Mouse (Mus musculus) neural tube, embryonic 13.5 days (tissue): Measurements from ENCODE around the gene Atp5f1. TPM values are rescaled to one million over a fixed set of nuclear protein-coding genes. Genes with fewer than 3 reads are reported as not detected.

Experiments used
- ATAC-seq: fragments of 200-750 bp; cut with Nextera tagmentation; 2 replicates; pipeline ENCODE4 v1.8.0; 2017; ENCODE audit warnings: low read depth, mild to moderate bottlenecking, moderate TSS enrichment, moderate library complexity
- H3K27ac ChIP-seq: fragments of 300-500 bp; sonication (generic); replicated peaks from 2 replicates; pipeline ENCODE4 v1.5.1; 2015; ENCODE audit warnings: moderate library complexity, mild to moderate bottlenecking, inconsistent platforms
- H3K27me3 ChIP-seq: fragments of 300-500 bp; sonication (generic); 2 replicates; pipeline ENCODE4 v1.6.1; 2015; ENCODE audit warnings: mild to moderate bottlenecking, inconsistent platforms
- H3K36me3 ChIP-seq: fragments of 300-500 bp; sonication (generic); 2 replicates; pipeline ENCODE4 v1.6.1; 2015; ENCODE audit warnings: mild to moderate bottlenecking, inconsistent platforms
- H3K4me1 ChIP-seq: fragments of 300-500 bp; sonication (generic); replicated peaks from 2 replicates; pipeline ENCODE4 v1.6.1; 2015; ENCODE audit warnings: inconsistent platforms
- H3K4me2 ChIP-seq: fragments of 300-500 bp; sonication (generic); 2 replicates; pipeline ENCODE4 v1.6.1; 2015; ENCODE audit warnings: inconsistent platforms, mild to moderate bottlenecking, moderate library complexity
- H3K4me3 ChIP-seq: fragments of 300-500 bp; sonication (generic); 2 replicates; pipeline ENCODE4 v1.5.1; 2015; ENCODE audit warnings: mild to moderate bottlenecking, inconsistent platforms
- H3K9ac ChIP-seq: fragments of 300-500 bp; sonication (generic); 2 replicates; pipeline ENCODE4 v1.6.1; 2015; ENCODE audit warnings: moderate library complexity, mild to moderate bottlenecking, inconsistent platforms
- H3K9me3 ChIP-seq: fragments of 300-500 bp; sonication (generic); 2 replicates; pipeline ENCODE4 v1.6.1; 2016; ENCODE audit warnings: inconsistent platforms
- WGBS: fragments of 180-500 bp; shearing (Covaris S2); methylation state at CpG from one replicate; pipeline ENCODE4 v1.1.7; 2015; 5-methylcytosine and 5-hydroxymethylcytosine counted together
- polyA plus RNA-seq: library from polyadenylated mRNA; unstranded; fragments of >200 nt; fragmentation: Nextera tagmentation; extraction: Ambion mirVana; gene quantifications from 2 replicates; pipeline ENCODE4 v1.2.1, GENCODE M21; 2015

Atp5f1 gene
- polyA plus RNA-seq, 1 experiment from 2014 or later: 612 TPM

- Histone ChIP-seq H3K4me3 (peak overlapping the region; percentile 57), H3K9ac (peak overlapping the region; percentile 92), H3K27ac (peak overlapping the region; percentile 85), H3K9me3 (no peaks in the 10 kb centered on the region), H3K4me2 (peak overlapping the region; percentile 77), H3K27me3 (no peaks in the 10 kb centered on the region), H3K4me1 (peaks cover 39% of the 10 kb centered on the region), H3K36me3 (peaks cover 50% of the 10 kb centered on the region)
- under 1% methylated on average over 18 of the region's 26 CpGs for WGBS
- no peak; the same call in none of the 2 replicates for ATAC-seq
These were observed 314 bp downstream of the Atp5f1 start for GRCm38 (mm10) chr3:105959585-105959984.

GRCm38 (mm10) chr3:105958974-105959580 is 822 bp downstream of the Atp5f1 start, which contains the start of gene Wdr77:
Wdr77 (plus strand) TSS chr3:105959369.
- peak within 1 kb of the TSS; percentile 57 for H3K4me3 ChIP-seq
- peaks cover 49% of the 10 kb centered on the region for H3K36me3 ChIP-seq
- peak; percentile 98 for ATAC-seq
- under 1% methylated on average over 52 of the region's 52 CpGs for WGBS
- peaks cover 39% of the 10 kb centered on the region for H3K4me1 ChIP-seq
- H3K9me3 ChIP-seq: no peaks in the 10 kb centered on the region
- H3K9ac ChIP-seq: peak within 1 kb of the TSS; percentile 92
- H3K4me2 ChIP-seq: peak within 1 kb of the TSS; percentile 83
- peak within 1 kb of the TSS; percentile 90 for H3K27ac ChIP-seq
- H3K27me3 ChIP-seq: no peaks in the 10 kb centered on the region

GRCm38 (mm10) chr3:105958204-105958603 is 1.7 kb downstream of the Atp5f1 start:
- H3K4me2 ChIP-seq: peak overlapping the region; percentile 83
- peak overlapping the region; percentile 57 for H3K4me3 ChIP-seq
- no peaks in the 10 kb centered on the region for H3K27me3 ChIP-seq
- peak overlapping the region; percentile 91 for H3K9ac ChIP-seq
- WGBS: 47% methylated on average over 5 of the region's 5 CpGs
- no peaks in the 10 kb centered on the region for H3K9me3 ChIP-seq
- peaks cover 46% of the 10 kb centered on the region for H3K36me3 ChIP-seq
- peaks cover 39% of the 10 kb centered on the region for H3K4me1 ChIP-seq
- peak overlapping the region; percentile 90; the same call in 1 of the 2 replicates for H3K27ac ChIP-seq
- no peak for ATAC-seq

GRCm38 (mm10) chr3:105957235-105957634 is 2.7 kb downstream of the Atp5f1 start:
- 93% methylated on average over 1 of the region's 1 CpGs for WGBS
- peak overlapping the region; percentile 43; the same call in 1 of the 2 replicates for H3K9ac ChIP-seq
- no peak for ATAC-seq
- H3K9me3 ChIP-seq: no peaks in the 10 kb centered on the region
- no peak overlapping the region for H3K27ac ChIP-seq
- 0 out of 2 replicates have a peak overlapping the region, but pooled peaks have one; percentile 57 for H3K4me3 ChIP-seq
- peaks cover 39% of the 10 kb centered on the region for H3K4me1 ChIP-seq
- H3K36me3 ChIP-seq: peaks cover 46% of the 10 kb centered on the region
- H3K4me2 ChIP-seq: peak overlapping the region; percentile 83
- H3K27me3 ChIP-seq: no peaks in the 10 kb centered on the region

- peaks cover 80% of the 10 kb centered on the region for H3K36me3 ChIP-seq
- no peak for ATAC-seq
- no peak overlapping the region for H3K4me2 ChIP-seq
- no peak overlapping the region for H3K27ac ChIP-seq
- H3K4me3 ChIP-seq: no peak overlapping the region
- H3K4me1 ChIP-seq: peaks cover 2% of the 10 kb centered on the region; the same call in 1 of the 2 replicates
- WGBS: 98% methylated on average over 7 of the region's 7 CpGs
- H3K9me3 ChIP-seq: no peaks in the 10 kb centered on the region
- no peak overlapping the region for H3K9ac ChIP-seq
- no peaks in the 10 kb centered on the region for H3K27me3 ChIP-seq
These were observed 8.6 kb downstream of the Atp5f1 start for GRCm38 (mm10) chr3:105951348-105951747.

GRCm38 (mm10) chr3:105936111-105936510 is 23.8 kb downstream of the Atp5f1 start:
- H3K9me3 ChIP-seq: no peaks in the 10 kb centered on the region
- no peaks in the 10 kb centered on the region for H3K4me1 ChIP-seq
- H3K27me3 ChIP-seq: no peaks in the 10 kb centered on the region
- no peak overlapping the region for H3K4me3 ChIP-seq
- H3K27ac ChIP-seq: no peak overlapping the region
- no peak overlapping the region for H3K9ac ChIP-seq
- 89% methylated on average over 4 of the region's 4 CpGs for WGBS
- ATAC-seq: no peak
- peaks cover 27% of the 10 kb centered on the region for H3K36me3 ChIP-seq
- no peak overlapping the region for H3K4me2 ChIP-seq

GRCm38 (mm10) chr3:105935033-105935432 is 24.9 kb downstream of the Atp5f1 start:
- no peaks in the 10 kb centered on the region for H3K9me3 ChIP-seq
- H3K4me3 ChIP-seq: no peak overlapping the region
- H3K27ac ChIP-seq: no peak overlapping the region
- H3K27me3 ChIP-seq: no peaks in the 10 kb centered on the region
- H3K4me2 ChIP-seq: no peak overlapping the region
- H3K4me1 ChIP-seq: no peaks in the 10 kb centered on the region
- no peak overlapping the region for H3K9ac ChIP-seq
- peaks cover 17% of the 10 kb centered on the region for H3K36me3 ChIP-seq
- no peak for ATAC-seq
- WGBS: 84% methylated on average over 5 of the region's 5 CpGs

GRCm38 (mm10) chr3:105933926-105934325 is 26.0 kb downstream of the Atp5f1 start:
- 93% methylated on average over 6 of the region's 6 CpGs for WGBS
- Histone ChIP-seq H3K4me3 (no peak overlapping the region), H3K27ac (no peak overlapping the region)

GRCm38 (mm10) chr3:105932240-105933071 is 27.4 kb downstream of the Atp5f1 start, which contains the start of gene I830077J02Rik:
I830077J02Rik (minus strand) TSS chr3:105932664.
- no peak within 1 kb of the TSS for H3K4me2 ChIP-seq
- ATAC-seq: no peak
- H3K27ac ChIP-seq: no peak within 1 kb of the TSS
- H3K9me3 ChIP-seq: no peaks in the 10 kb centered on the region
- WGBS: 90% methylated on average over 8 of the region's 8 CpGs
- H3K4me1 ChIP-seq: no peaks in the 10 kb centered on the region
- H3K4me3 ChIP-seq: no peak within 1 kb of the TSS
- H3K27me3 ChIP-seq: no peaks in the 10 kb centered on the region
- H3K9ac ChIP-seq: no peak within 1 kb of the TSS
- peaks cover 10% of the 10 kb centered on the region; the same call in 1 of the 2 replicates for H3K36me3 ChIP-seq

More at GRCm38 (mm10) chr3:105933926-105934325, 26.0 kb downstream of the Atp5f1 start:
- Histone ChIP-seq H3K36me3 (peaks cover 12% of the 10 kb centered on the region; the same call in 1 of the 2 replicates), H3K4me1 (no peaks in the 10 kb centered on the region), H3K9me3 (no peaks in the 10 kb centered on the region), H3K4me2 (no peak overlapping the region), H3K9ac (no peak overlapping the region), H3K27me3 (no peaks in the 10 kb centered on the region)
- ATAC-seq: no peak

- Histone ChIP-seq H3K36me3 (no peaks in the 10 kb centered on the region), H3K4me1 (no peaks in the 10 kb centered on the region), H3K27me3 (no peaks in the 10 kb centered on the region), H3K9ac (no peak overlapping the region), H3K4me3 (no peak overlapping the region), H3K9me3 (no peaks in the 10 kb centered on the region), H3K27ac (no peak overlapping the region), H3K4me2 (no peak overlapping the region)
- 91% methylated on average over 2 of the region's 2 CpGs for WGBS
- ATAC-seq: no peak
These were observed 28.8 kb downstream of the Atp5f1 start for GRCm38 (mm10) chr3:105931095-105931494.

GRCm38 (mm10) chr3:105929821-105930220 is 30.1 kb downstream of the Atp5f1 start:
- H3K9me3 ChIP-seq: no peaks in the 10 kb centered on the region
- H3K27me3 ChIP-seq: no peaks in the 10 kb centered on the region
- H3K4me3 ChIP-seq: no peak overlapping the region
- 89% methylated on average over 7 of the region's 7 CpGs for WGBS
- H3K4me2 ChIP-seq: no peak overlapping the region
- H3K36me3 ChIP-seq: no peaks in the 10 kb centered on the region
- no peak for ATAC-seq
- H3K27ac ChIP-seq: no peak overlapping the region
- H3K9ac ChIP-seq: no peak overlapping the region
- no peaks in the 10 kb centered on the region for H3K4me1 ChIP-seq

GRCm38 (mm10) chr3:105928781-105929180 is 31.1 kb downstream of the Atp5f1 start:
- no peak overlapping the region for H3K27ac ChIP-seq
- no peaks in the 10 kb centered on the region for H3K4me1 ChIP-seq
- H3K4me3 ChIP-seq: no peak overlapping the region
- H3K9me3 ChIP-seq: no peaks in the 10 kb centered on the region
- H3K4me2 ChIP-seq: no peak overlapping the region
- no peaks in the 10 kb centered on the region for H3K36me3 ChIP-seq
- 89% methylated on average over 6 of the region's 6 CpGs for WGBS
- no peak for ATAC-seq
- no peaks in the 10 kb centered on the region for H3K27me3 ChIP-seq
- H3K9ac ChIP-seq: no peak overlapping the region
